Mouse (Mus musculus) MEL (cell line): ENCODE results near the gene Snrpb2. TPM values are rescaled to one million over a fixed set of nuclear protein-coding genes. Genes with fewer than 3 reads are reported as not detected.

Experiments used
- DNase-seq: peaks from one replicate; pipeline ENCODE4 v3.0.0; 2011; ENCODE audit warnings: low read depth, low spot score
- H3K27ac ChIP-seq: 2 replicates; pipeline ENCODE4 v1.5.1; 2012; ENCODE audit warnings: low read depth, mild to moderate bottlenecking, control low read depth, low read length, moderate library complexity; ENCODE audit not compliant: control insufficient read depth
- H3K27me3 ChIP-seq, 2 experiments: fragments of 150-350 bp in 1 of 2; sonication (generic) in 1 of 2; 2 replicates each; pipeline ENCODE4 v1.6.1; 2012; ENCODE audit warnings: low read length in 2 of 2, mild to moderate bottlenecking in 2 of 2, improper control_type of control experiment in 1 of 2, moderate library complexity in 1 of 2; ENCODE audit not compliant: insufficient read depth in 2 of 2, control insufficient read depth in 1 of 2
- H3K36me3 ChIP-seq, 2 experiments: 2 replicates each; pipeline ENCODE4 v1.6.1; 2012 to 2014; ENCODE audit warnings: low read length in 2 of 2, improper control_type of control experiment in 1 of 2, inconsistent platforms in 1 of 2, mild to moderate bottlenecking in 1 of 2; ENCODE audit not compliant: insufficient read depth in 2 of 2, control insufficient read depth in 1 of 2
- H3K4me1 ChIP-seq, 2 experiments: fragments of 150-350 bp in 1 of 2; sonication (generic) in 1 of 2; 2 replicates each; pipeline ENCODE4 v1.6.1; 2012; ENCODE audit warnings: low read length in 2 of 2, improper control_type of control experiment in 1 of 2, mild to moderate bottlenecking in 1 of 2; ENCODE audit not compliant: insufficient read depth in 2 of 2, control insufficient read depth in 1 of 2
- H3K4me3 ChIP-seq, 2 experiments: fragments of 150-350 bp in 1 of 2; sonication (generic) in 1 of 2; 2 replicates each; pipeline ENCODE4 v1.5.1; 2012; ENCODE audit warnings: low read depth in 2 of 2, low read length in 2 of 2, mild to moderate bottlenecking in 2 of 2, moderate library complexity in 2 of 2, control low read depth in 1 of 2, improper control_type of control experiment in 1 of 2; ENCODE audit not compliant: control insufficient read depth in 1 of 2, insufficient read depth in 1 of 2
- H3K79me2 ChIP-seq: 2 replicates; pipeline ENCODE4 v1.6.1; 2012; ENCODE audit warnings: mild to moderate bottlenecking, low read length, moderate library complexity; ENCODE audit not compliant: control insufficient read depth, poor library complexity, insufficient read depth
- H3K9ac ChIP-seq: 2 replicates; pipeline ENCODE4 v1.6.1; 2012; ENCODE audit warnings: low read depth, mild to moderate bottlenecking, control low read depth, low read length, moderate library complexity; ENCODE audit not compliant: control insufficient read depth, poor library complexity, severe bottlenecking
- H3K9me3 ChIP-seq: fragments of 150-350 bp; sonication (generic); replicated peaks from 2 replicates; pipeline ENCODE4 v1.6.1; 2012; ENCODE audit warnings: mild to moderate bottlenecking, low read length, improper control_type of control experiment, moderate library complexity; ENCODE audit not compliant: insufficient read depth
- CHD1 ChIP-seq: IDR thresholded peaks from 2 replicates; pipeline ENCODE4 v1.6.1; 2012; ENCODE audit warnings: low read depth, mild to moderate bottlenecking, inconsistent platforms, low read length, improper control_type of control experiment
- CTCF ChIP-seq, 3 experiments: IDR thresholded peaks in 2 of 3; conservative IDR thresholded peaks in 1 of 3; 2 replicates each; pipeline ENCODE4 v1.5.1; 2011 to 2012; ENCODE audit warnings: low read length in 3 of 3, low read depth in 2 of 3, mild to moderate bottlenecking in 2 of 3, improper control_type of control experiment in 1 of 3, inconsistent platforms in 1 of 3, mixed read lengths in 1 of 3, moderate library complexity in 1 of 3; ENCODE audit not compliant: control insufficient read depth in 1 of 3, insufficient read depth in 1 of 3, poor library complexity in 1 of 3, severe bottlenecking in 1 of 3
- ETS1 ChIP-seq: IDR thresholded peaks from 2 replicates; pipeline ENCODE4 v1.6.1; 2012; ENCODE audit warnings: low read depth, mild to moderate bottlenecking, inconsistent platforms, low read length, improper control_type of control experiment, moderate library complexity
- GABPA ChIP-seq: IDR thresholded peaks from 2 replicates; pipeline ENCODE4 v1.6.1; 2012; ENCODE audit warnings: low read depth, mild to moderate bottlenecking, inconsistent platforms, low read length, improper control_type of control experiment, moderate library complexity
- MAX ChIP-seq: IDR thresholded peaks from 2 replicates; pipeline ENCODE4 v1.6.1; 2011; ENCODE audit warnings: low read length, improper control_type of control experiment
- NRF1 ChIP-seq: IDR thresholded peaks from 2 replicates; pipeline ENCODE4 v1.6.1; 2014; ENCODE audit warnings: low read depth, mild to moderate bottlenecking, inconsistent platforms, low read length, improper control_type of control experiment, moderate library complexity; ENCODE audit not compliant: poor library complexity, insufficient read depth, severe bottlenecking
- POLR2AphosphoS2 ChIP-seq: IDR thresholded peaks from 2 replicates; pipeline ENCODE4 v1.6.1; 2011; ENCODE audit warnings: low read length, improper control_type of control experiment
- RAD21 ChIP-seq: IDR thresholded peaks from 2 replicates; pipeline ENCODE4 v1.6.1; 2011; ENCODE audit warnings: mild to moderate bottlenecking, low read depth, low read length, improper control_type of control experiment
- RCOR1 ChIP-seq: IDR thresholded peaks from 2 replicates; pipeline ENCODE4 v1.6.1; 2012; ENCODE audit warnings: low read depth, mild to moderate bottlenecking, inconsistent platforms, low read length, improper control_type of control experiment
- SMC3 ChIP-seq: IDR thresholded peaks from 2 replicates; pipeline ENCODE4 v1.6.1; 2011; ENCODE audit warnings: low read depth, low read length, improper control_type of control experiment
- UBTF ChIP-seq: IDR thresholded peaks from 2 replicates; pipeline ENCODE4 v1.6.1; 2012; ENCODE audit warnings: low read depth, mild to moderate bottlenecking, inconsistent platforms, low read length, improper control_type of control experiment, moderate library complexity, borderline replicate concordance; ENCODE audit not compliant: insufficient read depth
- USF2 ChIP-seq, 2 experiments: IDR thresholded peaks; 2 replicates each; pipeline ENCODE4 v1.6.1; 2011 to 2012; ENCODE audit warnings: improper control_type of control experiment in 2 of 2, low read length in 2 of 2, borderline replicate concordance in 1 of 2, inconsistent platforms in 1 of 2, low read depth in 1 of 2, mild to moderate bottlenecking in 1 of 2; ENCODE audit not compliant: insufficient read depth in 1 of 2
- polyA plus RNA-seq, 2 experiments: library from polyadenylated mRNA; stranded (reverse) in 1 of 2; unstranded in 1 of 2; fragments of >175 nt in 1 of 2; fragments of >200 nt in 1 of 2; gene quantifications; 2 replicates each; pipeline versions ENCODE4 v1.2.1 to v1.2.4; 2012; ENCODE audit warnings: low replicate concordance in 2 of 2, low read depth in 1 of 2; ENCODE audit not compliant: insufficient read length in 2 of 2, insufficient read depth in 1 of 2, missing spikeins in 1 of 2
- total RNA-seq: library from RNA; depleted of rRNA; stranded (reverse); fragments of 300-350 nt; gene quantifications from 2 replicates; pipeline ENCODE4 v1.2.3, GENCODE M21; 2012

Snrpb2 gene
- total and polyA plus RNA-seq, 3 experiments, result 58.4 to 60.5 TPM; not detected in 1

DNA sequence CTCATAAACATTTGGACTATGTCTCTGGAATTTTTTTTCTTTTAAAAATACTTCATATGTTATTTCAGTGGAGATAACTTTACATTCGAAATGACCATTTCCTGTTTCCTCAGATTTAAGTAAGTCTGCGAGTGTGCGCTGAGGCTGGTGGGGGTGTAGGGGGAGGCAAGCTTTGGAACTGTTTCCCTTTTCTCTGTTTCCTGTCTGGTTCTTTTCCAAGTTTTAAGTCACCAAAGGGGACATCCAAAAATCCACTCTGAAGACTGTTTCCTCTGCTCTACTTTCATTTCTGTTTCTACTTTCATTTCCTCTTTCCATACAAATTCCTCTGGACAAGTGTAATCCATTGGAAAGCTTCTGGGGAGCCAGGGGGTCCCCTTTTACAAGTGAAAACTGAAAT, 18.9 kb downstream of the Snrpb2 start (continued):
- no peak for TF ChIP-seq ETS1
- TF ChIP-seq NRF1, result no peak
- no peak for TF ChIP-seq MAX
- no peak for TF ChIP-seq CHD1

DNA sequence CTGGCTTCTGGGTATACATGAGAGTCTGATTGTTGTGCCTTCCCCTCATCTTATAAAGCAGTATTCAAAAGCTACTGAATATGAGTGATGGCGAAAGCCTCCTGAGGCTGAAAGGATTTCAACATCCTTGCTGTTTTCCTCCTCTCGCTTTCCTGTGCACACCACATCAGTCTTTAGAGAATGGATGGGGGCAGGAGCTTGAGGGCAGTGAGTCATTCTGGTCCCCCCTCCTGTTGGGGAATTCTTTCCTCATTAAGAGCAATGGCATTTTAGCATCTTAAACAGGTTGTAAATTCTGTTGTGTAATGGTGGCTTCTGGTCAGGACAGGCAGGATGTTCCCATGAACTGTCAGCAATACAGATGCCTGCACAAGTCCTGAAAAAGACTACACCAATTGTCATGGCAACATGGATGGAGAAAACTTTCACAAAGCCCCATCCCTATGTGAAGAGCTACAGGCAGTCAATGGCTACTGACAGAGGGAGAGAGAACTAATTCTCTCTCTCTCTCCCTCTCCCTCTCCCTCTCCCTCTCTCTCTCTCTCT, 22.1 kb downstream of the Snrpb2 start:
- no peaks in the 10 kb centered on the region for H3K4me1 ChIP-seq
- no peak for DNase-seq
- peaks cover 0 to 2% of the 10 kb centered on the region in 2 experiments; a peak in 3 of 4 replicates for H3K27me3 ChIP-seq
- no peak for TF ChIP-seq USF2 (IDR thresholded peaks at IDR 0.05; ENCODE audit: borderline replicate concordance in 1 of 2, insufficient read depth in 1 of 2, low read depth in 1 of 2, low read length in 2 of 2)
- TF ChIP-seq RCOR1, result no peak
- TF ChIP-seq POLR2AphosphoS2, result no peak
- TF ChIP-seq SMC3, result no peak
- no peak overlapping the region for H3K4me3 ChIP-seq
- H3K36me3 ChIP-seq, result no peaks in the 10 kb centered on the region; a peak in 2 of 4 replicates
- no peak overlapping the region for H3K27ac ChIP-seq
- H3K9me3 ChIP-seq, result no peaks in the 10 kb centered on the region
- no peaks in the 10 kb centered on the region for H3K79me2 ChIP-seq
- no peak overlapping the region for H3K9ac ChIP-seq

DNA sequence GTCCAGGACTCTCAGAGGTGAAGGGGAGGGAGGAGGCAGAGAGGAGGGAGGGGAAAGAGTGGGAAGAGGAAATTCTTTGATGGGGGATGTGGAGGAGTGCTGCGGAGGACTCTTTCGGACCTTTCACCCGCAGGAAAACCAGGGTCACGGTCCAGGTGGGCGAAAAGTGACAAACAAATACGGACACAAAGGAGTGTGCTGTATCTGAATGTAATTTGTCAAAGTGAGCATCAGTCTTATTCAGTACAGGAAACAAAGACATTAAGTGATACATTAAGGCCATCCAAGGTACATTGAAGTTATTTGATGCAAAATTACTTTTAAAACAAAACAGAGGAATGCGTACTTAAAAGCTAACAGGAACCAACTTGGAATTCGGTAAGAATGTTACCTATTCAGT, 27.0 kb downstream of the Snrpb2 start:
- TF ChIP-seq UBTF (no peak), GABPA (no peak)
- H3K4me1 ChIP-seq, result no peaks in the 10 kb centered on the region

DNA sequence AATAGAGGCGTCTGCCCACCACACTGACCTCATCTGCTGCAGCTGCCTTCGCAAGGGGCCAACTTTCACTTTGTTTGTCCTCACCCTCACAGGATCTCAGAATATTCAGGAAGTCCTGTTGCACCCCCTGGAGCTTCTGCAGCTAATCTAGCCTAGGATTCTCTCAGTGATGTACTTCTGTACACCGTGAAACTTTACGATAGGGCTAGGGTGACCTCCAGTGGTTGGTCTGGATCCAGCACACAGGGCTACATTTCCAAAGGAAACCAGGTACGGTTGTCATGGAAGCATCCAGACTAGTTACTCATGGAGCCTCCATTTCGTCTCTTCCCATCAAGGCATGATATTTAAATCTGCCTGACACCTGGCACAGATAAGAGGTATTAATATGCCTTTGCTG, 30.9 kb downstream of the Snrpb2 start:
- H3K27me3 ChIP-seq, result no peaks in the 10 kb centered on the region
- no peaks in the 10 kb centered on the region for H3K4me1 ChIP-seq
- no peaks in the 10 kb centered on the region for H3K79me2 ChIP-seq
- no peak overlapping the region for H3K27ac ChIP-seq
- no peak overlapping the region for H3K9ac ChIP-seq
- H3K9me3 ChIP-seq, result no peaks in the 10 kb centered on the region
- TF ChIP-seq CHD1 (no peak), NRF1 (no peak), RAD21 (peak; percentile 43), CTCF (IDR thresholded peaks at IDR 0.05 in 2 of 3, conservative IDR thresholded peaks at IDR 0.05 in 1 of 3; ENCODE audit: control insufficient read depth in 1 of 3, insufficient read depth in 1 of 3, low read depth in 2 of 3, low read length in 3 of 3, poor library complexity in 1 of 3, severe bottlenecking in 1 of 3) (peak; percentile 14 to 35 (median 30); a peak in 3 of 6 replicates)
- DNase-seq, result no peak
- H3K4me3 ChIP-seq, result no peak overlapping the region
- H3K36me3 ChIP-seq, result no peaks in the 10 kb centered on the region

More for the DNA sequence above, 27.0 kb downstream of the Snrpb2 start:
- Histone ChIP-seq H3K27me3 (peaks cover 0 to 2% of the 10 kb centered on the region in 2 experiments; a peak in 3 of 4 replicates), H3K79me2 (no peaks in the 10 kb centered on the region), H3K4me3 (no peak overlapping the region), H3K27ac (no peak overlapping the region), H3K9me3 (no peaks in the 10 kb centered on the region), H3K36me3 (no peaks in the 10 kb centered on the region), H3K9ac (no peak overlapping the region)
- DNase-seq, result no peak
